Mouse (Mus musculus) hindbrain, embryonic 14.5 days (tissue): ENCODE results near the gene Ankrd12. TPM values are rescaled to one million over a fixed set of nuclear protein-coding genes. Genes with fewer than 3 reads are reported as not detected.

ENCODE experiments used
- ATAC-seq: fragments of 200-750 bp; cut with Nextera tagmentation; 2 replicates; pipeline ENCODE4 v1.8.0; 2017; ENCODE audit warnings: moderate number of reproducible peaks, mild to moderate bottlenecking, moderate TSS enrichment, moderate library complexity; ENCODE audit not compliant: low FRiP score
- DNase-seq: peaks from one replicate; pipeline ENCODE4 v3.0.0-alpha.2; 2015; ENCODE audit warnings: low spot score
- H3K27ac ChIP-seq: fragments of 300-500 bp; sonication (generic); 2 replicates; pipeline ENCODE4 v1.5.1; 2014; ENCODE audit warnings: mild to moderate bottlenecking, moderate library complexity
- H3K27me3 ChIP-seq: fragments of 300-500 bp; sonication (generic); 2 replicates; pipeline ENCODE4 v1.6.1; 2014; ENCODE audit warnings: mild to moderate bottlenecking, low read length, mixed read lengths; ENCODE audit not compliant: control insufficient read depth, insufficient read depth
- H3K36me3 ChIP-seq: fragments of 300-500 bp; sonication (generic); replicated peaks from 2 replicates; pipeline ENCODE4 v1.6.1; 2014; ENCODE audit not compliant: control insufficient read depth, insufficient read depth
- H3K4me1 ChIP-seq: fragments of 300-500 bp; sonication (generic); replicated peaks from 2 replicates; pipeline ENCODE4 v1.6.1; 2014; ENCODE audit warnings: antibody characterized with exemption, low read length, mixed read lengths; ENCODE audit not compliant: control insufficient read depth, insufficient read depth
- H3K4me2 ChIP-seq: fragments of 300-500 bp; sonication (generic); replicated peaks from 2 replicates; pipeline ENCODE4 v1.6.1; 2014; ENCODE audit warnings: mild to moderate bottlenecking, moderate library complexity
- H3K4me3 ChIP-seq: fragments of 300-500 bp; sonication (generic); replicated peaks from 2 replicates; pipeline ENCODE4 v1.5.1; 2014; ENCODE audit warnings: mild to moderate bottlenecking, low read length
- H3K9ac ChIP-seq: fragments of 300-500 bp; sonication (generic); 2 replicates; pipeline ENCODE4 v1.6.1; 2014
- H3K9me3 ChIP-seq: fragments of 300-500 bp; sonication (generic); 2 replicates; pipeline ENCODE4 v1.6.1; 2016; ENCODE audit warnings: low read length; ENCODE audit not compliant: control insufficient read depth
- WGBS: fragments of 180-500 bp; shearing (Covaris S2); extraction: QIAGEN DNeasy Blood & Tissue Kit; methylation state at CpG from one replicate; pipeline ENCODE4 v1.1.7; 2014; 5-methylcytosine and 5-hydroxymethylcytosine counted together
- polyA plus RNA-seq: library from polyadenylated mRNA; unstranded; fragments of >200 nt; fragmentation: Nextera tagmentation; extraction: Ambion mirVana; gene quantifications from 2 replicates; pipeline ENCODE4 v1.2.1, GENCODE M21; 2014

Gene Ankrd12
- polyA plus RNA-seq: 157 and 165 TPM in 2 replicates

DNA sequence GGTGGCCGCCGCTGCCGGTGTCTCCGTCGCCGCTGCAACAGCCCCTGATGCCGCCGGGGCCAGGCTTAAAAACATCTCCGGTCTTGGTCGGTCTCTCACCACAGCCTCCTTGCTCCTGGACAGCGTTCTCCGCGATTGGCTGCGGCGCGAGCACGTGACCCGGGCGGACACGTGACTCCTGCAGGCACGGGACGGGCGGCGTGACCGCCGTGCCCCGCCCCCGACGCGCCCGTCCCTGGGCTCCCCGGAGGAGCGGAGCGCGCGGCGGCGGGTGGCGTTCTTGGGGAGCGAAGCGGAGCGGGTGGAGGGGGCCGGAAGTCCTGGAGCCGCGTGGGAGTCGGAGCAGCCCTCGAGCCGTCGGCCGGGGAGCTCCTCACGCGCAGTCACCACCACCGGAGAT lies at the start of gene Ankrd12:
Ankrd12 (minus strand) TSS at position 156 of the 400 bp plus-strand sequence.
- Histone ChIP-seq H3K27ac (peak within 1 kb of the TSS; percentile 97), H3K36me3 (peaks cover 29% of the 10 kb centered on the region), H3K4me1 (peaks cover 32% of the 10 kb centered on the region), H3K27me3 (no peaks in the 10 kb centered on the region), H3K9ac (peak within 1 kb of the TSS; percentile 93), H3K4me2 (peak within 1 kb of the TSS; percentile 89), H3K9me3 (no peaks in the 10 kb centered on the region), H3K4me3 (peak within 1 kb of the TSS; percentile 96)
- ATAC-seq: peak; percentile 98
- DNase-seq: peak; percentile 91
- under 1% methylated on average over 53 of the region's 53 CpGs for WGBS

DNA sequence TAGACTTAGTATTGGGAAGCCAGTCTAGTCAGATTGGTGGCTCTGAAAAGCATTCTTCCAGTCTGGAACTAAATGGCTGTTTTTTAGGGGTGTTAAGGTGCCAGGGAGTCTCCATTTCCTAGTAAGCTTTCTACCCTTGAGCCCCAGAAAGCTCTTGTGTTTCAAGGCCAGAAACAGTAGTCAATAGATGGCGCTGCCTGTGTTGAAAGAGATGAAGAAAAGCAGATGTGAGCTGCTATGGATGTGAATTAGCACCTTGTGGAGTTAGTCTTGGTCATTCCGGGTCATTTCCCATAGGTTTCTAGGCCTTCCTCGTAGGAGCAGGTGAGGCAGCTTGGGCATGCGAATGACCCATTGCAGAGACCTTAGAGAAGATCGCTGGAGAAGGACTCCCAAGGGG lies 48.3 kb upstream of the Ankrd12 start:
- 66% methylated on average over 5 of the region's 5 CpGs for WGBS
- ATAC-seq: no peak
- no peaks in the 10 kb centered on the region for H3K9me3 ChIP-seq
- H3K4me2 ChIP-seq: no peak overlapping the region
- no peak overlapping the region for H3K27ac ChIP-seq
- H3K4me1 ChIP-seq: peaks cover 5% of the 10 kb centered on the region
- DNase-seq: no peak
- H3K4me3 ChIP-seq: no peak overlapping the region
- H3K36me3 ChIP-seq: peaks cover 2% of the 10 kb centered on the region; the same call in 1 of the 2 replicates
- H3K27me3 ChIP-seq: no peaks in the 10 kb centered on the region
- H3K9ac ChIP-seq: no peak overlapping the region

DNA sequence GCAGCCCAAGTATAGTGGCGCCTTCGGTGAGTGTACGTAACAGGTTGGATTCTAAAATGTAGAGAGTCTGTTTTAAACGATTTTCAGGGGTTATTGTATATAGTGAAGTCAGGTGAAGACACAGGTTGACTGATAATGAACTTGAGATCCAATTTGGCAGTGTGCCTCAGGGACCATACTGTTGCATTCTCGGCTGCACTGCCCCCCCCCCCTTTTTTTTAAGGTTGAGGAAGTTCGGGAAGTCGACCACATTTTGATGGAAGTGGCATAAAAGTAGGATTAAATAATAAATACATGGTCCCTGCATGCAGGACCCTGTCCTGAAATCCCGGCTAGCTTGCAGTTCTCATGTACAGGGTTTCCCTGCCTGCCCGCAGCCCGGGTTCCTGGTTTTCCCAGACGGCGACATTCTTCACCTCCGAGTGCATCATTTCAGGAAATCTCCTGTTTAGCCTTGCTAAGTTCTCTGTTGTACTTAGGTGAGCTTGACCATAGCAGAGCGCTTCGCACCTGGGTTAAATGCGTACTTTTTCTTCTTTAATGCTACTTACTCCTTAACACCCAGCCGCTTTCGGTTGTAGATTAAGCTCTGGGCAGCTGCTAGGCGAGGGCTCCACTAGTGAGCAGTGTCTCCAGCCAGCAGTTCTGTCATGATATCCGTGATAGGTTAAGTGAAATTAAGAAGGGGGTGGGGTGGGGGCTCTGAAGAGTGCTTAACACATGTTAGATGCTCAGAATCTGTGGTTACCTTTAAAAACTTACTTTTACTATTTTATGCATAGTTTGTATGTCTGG lies 47.1 kb upstream of the Ankrd12 start:
- Histone ChIP-seq H3K9me3 (no peaks in the 10 kb centered on the region), H3K4me1 (peaks cover 5% of the 10 kb centered on the region), H3K27me3 (no peaks in the 10 kb centered on the region), H3K4me3 (peak overlapping the region; percentile 78), H3K9ac (peak overlapping the region; percentile 65), H3K36me3 (peaks cover 10% of the 10 kb centered on the region), H3K27ac (peak overlapping the region; percentile 47; the same call in 1 of the 2 replicates), H3K4me2 (peak overlapping the region; percentile 67)
- ATAC-seq (no peak; the same call in 1 of the 2 replicates), DNase-seq (no peak)
- WGBS: 2% methylated on average over 20 of the region's 20 CpGs

DNA sequence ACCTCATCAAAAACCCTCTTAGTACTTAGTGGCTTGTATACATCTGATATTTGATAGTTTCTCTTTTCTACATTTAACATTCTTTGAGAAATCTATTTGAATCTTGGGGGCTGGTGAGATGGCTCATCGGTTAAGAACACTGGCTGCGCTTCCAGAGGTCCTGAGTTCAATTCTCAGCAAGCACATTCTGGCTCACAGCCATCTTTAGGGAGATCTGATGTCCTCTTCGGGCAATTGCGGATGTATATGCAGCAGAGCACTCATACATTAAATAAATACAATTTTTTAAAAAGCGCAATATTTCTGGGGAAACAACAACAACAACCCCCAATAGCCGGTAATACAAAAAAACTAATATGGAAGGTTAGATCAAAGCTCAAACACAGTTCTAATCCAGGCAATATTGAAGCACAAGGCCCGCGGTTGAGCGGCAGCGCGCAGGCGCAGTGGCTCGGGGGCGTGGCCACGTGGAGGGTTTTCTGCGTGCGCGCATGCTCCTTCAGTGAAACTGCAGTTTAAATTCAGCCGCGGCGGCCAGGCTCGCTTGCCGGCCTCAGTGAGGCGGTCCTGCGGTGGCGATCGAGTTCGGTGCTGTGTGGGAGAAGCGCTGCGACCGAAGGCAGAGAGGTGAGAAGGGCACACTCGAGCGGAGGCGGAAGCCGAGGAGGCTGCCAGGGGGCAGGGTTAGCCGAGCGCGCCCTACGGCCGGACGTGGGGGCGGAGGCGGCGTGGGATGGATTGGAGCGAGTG lies 46.4 kb upstream of the Ankrd12 start, which contains the start of gene Ddx11:
Ddx11 (plus strand) TSS at position 455 of the 750 bp plus-strand sequence.
- no peaks in the 10 kb centered on the region for H3K27me3 ChIP-seq
- peak within 1 kb of the TSS; percentile 65 for H3K9ac ChIP-seq
- H3K27ac ChIP-seq: peak within 1 kb of the TSS; percentile 47
- peaks cover 5% of the 10 kb centered on the region for H3K4me1 ChIP-seq
- H3K36me3 ChIP-seq: peaks cover 18% of the 10 kb centered on the region
- DNase-seq (peak; percentile 97), ATAC-seq (peak; percentile 75)
- peak within 1 kb of the TSS; percentile 78 for H3K4me3 ChIP-seq
- peak within 1 kb of the TSS; percentile 67 for H3K4me2 ChIP-seq
- WGBS: 5% methylated on average over 45 of the region's 45 CpGs
- H3K9me3 ChIP-seq: no peaks in the 10 kb centered on the region

DNA sequence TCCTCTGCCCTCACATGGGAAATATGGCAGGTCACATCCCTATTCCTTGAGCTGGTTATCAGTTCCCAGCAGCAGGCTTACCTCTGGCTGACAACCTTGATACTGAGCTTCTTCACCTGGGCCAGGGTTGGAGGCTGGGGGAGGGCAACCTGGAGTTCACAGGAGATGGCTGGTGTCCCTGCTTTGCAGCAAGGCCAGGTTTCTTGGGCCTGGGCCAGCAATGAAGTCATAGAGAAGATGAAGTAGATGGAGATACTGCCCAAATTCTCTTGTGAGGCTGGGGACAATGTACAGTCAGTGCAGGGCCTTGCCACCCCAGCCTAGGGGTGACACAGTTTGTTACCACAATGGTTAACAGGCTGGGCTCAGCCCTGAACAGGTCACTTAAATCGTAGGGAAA lies 43.8 kb upstream of the Ankrd12 start:
- H3K27me3 ChIP-seq: no peaks in the 10 kb centered on the region
- ATAC-seq (no peak), DNase-seq (no peak)
- H3K4me3 ChIP-seq: no peak overlapping the region
- no peak overlapping the region for H3K9ac ChIP-seq
- H3K4me2 ChIP-seq: no peak overlapping the region
- 88% methylated on average over 1 of the region's 1 CpGs for WGBS
- peaks cover 5% of the 10 kb centered on the region for H3K4me1 ChIP-seq
- no peaks in the 10 kb centered on the region for H3K9me3 ChIP-seq
- H3K27ac ChIP-seq: no peak overlapping the region
- H3K36me3 ChIP-seq: peaks cover 43% of the 10 kb centered on the region

DNA sequence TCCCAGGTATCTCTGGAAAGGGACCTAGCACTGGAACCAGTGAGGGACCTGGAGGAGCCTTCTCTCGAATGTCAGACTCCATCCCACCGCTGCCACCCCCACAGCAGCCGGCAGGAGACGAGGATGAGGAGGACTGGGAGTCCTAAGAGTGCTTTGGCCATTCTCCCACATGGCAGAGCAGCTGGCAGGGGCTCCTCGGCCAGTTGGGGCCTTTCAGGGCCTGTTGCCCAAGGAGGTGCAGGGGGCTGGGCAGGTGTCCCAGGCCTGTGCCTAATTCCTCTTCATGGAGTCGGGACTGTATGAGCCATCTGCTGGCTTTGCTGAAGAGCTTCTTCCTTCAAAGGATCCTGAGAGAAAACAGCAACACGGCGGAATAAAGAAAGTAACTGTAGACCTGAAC lies 42.1 kb upstream of the Ankrd12 start:
- Histone ChIP-seq H3K36me3 (peaks cover 61% of the 10 kb centered on the region), H3K4me2 (no peak overlapping the region), H3K4me3 (no peak overlapping the region), H3K4me1 (peaks cover 5% of the 10 kb centered on the region), H3K9me3 (no peaks in the 10 kb centered on the region), H3K27ac (no peak overlapping the region), H3K27me3 (no peaks in the 10 kb centered on the region), H3K9ac (no peak overlapping the region)
- DNase-seq (no peak), ATAC-seq (no peak)
- WGBS: 90% methylated on average over 8 of the region's 8 CpGs

DNA sequence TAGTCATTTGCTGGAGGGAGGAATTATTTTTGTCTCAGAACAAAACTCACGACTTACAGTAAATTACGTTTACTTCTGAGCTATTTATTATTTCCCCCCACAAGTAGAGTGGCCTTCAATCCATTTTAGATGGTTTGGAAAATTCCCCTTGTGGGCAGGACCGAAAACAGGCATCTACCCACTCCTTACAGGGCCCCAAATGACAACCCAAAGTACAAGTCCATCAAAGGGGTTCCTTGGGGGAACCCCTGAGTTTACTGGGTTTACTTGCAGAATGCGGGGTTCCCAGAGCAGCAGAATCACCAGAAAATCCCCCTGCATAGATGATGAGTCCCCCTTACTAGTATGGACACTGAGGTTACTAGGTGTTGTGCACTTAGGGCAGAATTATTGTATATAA lies 35.3 kb upstream of the Ankrd12 start:
- Histone ChIP-seq H3K9ac (peak overlapping the region; percentile 82), H3K36me3 (peaks cover 36% of the 10 kb centered on the region), H3K4me3 (peak overlapping the region; percentile 88), H3K9me3 (no peaks in the 10 kb centered on the region), H3K27ac (no peak overlapping the region), H3K27me3 (no peaks in the 10 kb centered on the region), H3K4me2 (peak overlapping the region; percentile 70), H3K4me1 (peaks cover 13% of the 10 kb centered on the region)
- DNase-seq: no peak
- WGBS: 48% methylated on average over 4 of the region's 4 CpGs
- no peak for ATAC-seq

DNA sequence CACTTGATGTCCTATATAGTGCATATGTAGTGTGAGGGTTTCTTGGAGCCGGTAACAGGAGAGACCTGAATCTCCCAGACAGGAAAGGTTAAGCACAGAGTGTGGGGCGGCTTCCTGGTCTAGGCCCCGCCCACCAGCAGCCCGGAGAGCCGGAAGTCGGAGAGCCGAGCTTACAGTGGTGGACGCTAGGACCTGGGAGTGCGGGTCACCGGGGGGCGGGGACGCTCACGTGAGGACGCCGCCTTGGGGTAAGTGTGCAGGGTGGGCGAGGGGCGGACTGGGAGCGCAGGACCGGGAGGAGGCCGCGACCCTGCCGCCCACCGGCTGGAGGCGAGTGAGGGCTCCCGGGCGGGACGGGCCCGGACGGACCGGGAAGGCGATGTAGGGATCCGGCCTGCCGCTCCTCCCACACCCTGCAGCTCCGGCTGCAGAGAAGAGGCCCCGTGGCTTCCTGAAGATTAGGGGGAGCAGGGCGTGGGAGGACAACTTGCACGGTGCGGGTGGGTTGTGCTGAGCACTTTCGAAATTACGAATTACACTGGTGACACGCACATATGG lies 34.6 kb upstream of the Ankrd12 start, which contains the start of gene Washc1:
Washc1 (plus strand) TSS at position 144 of the 558 bp plus-strand sequence.
- peak within 1 kb of the TSS; percentile 88 for H3K4me3 ChIP-seq
- H3K27ac ChIP-seq: peak within 1 kb of the TSS; percentile 69
- ATAC-seq: peak; percentile 98
- peaks cover 29% of the 10 kb centered on the region for H3K36me3 ChIP-seq
- no peaks in the 10 kb centered on the region for H3K27me3 ChIP-seq
- WGBS: under 1% methylated on average over 38 of the region's 41 CpGs
- H3K9me3 ChIP-seq: no peaks in the 10 kb centered on the region
- H3K9ac ChIP-seq: peak within 1 kb of the TSS; percentile 82
- H3K4me2 ChIP-seq: peak within 1 kb of the TSS; percentile 70
- DNase-seq: peak; percentile 87
- H3K4me1 ChIP-seq: peaks cover 13% of the 10 kb centered on the region

DNA sequence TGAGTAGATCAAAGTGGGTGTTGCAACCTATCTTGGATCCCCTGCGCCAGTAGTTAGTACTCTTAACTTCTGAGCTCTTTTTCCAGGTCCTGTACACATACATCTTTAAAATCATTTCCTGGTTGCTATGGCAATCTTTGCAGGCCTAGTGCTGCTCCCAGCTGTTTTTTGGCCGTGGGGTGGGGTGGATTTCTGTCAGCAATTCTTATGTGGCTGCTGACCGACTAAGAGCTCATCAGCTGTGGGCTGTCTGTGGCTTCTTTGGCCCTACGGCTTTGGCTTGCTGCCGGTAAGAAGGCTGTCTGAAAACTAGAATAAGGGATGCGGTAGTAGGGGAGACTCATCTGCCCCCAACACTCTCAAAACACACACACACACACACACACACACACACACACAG lies 33.9 kb upstream of the Ankrd12 start:
- DNase-seq: no peak
- Histone ChIP-seq H3K9me3 (no peaks in the 10 kb centered on the region), H3K4me1 (peaks cover 13% of the 10 kb centered on the region), H3K27ac (0 out of 2 replicates have a peak overlapping the region, but pooled peaks have one; percentile 45), H3K36me3 (peaks cover 22% of the 10 kb centered on the region), H3K9ac (peak overlapping the region; percentile 82), H3K4me3 (peak overlapping the region; percentile 88), H3K27me3 (no peaks in the 10 kb centered on the region), H3K4me2 (peak overlapping the region; percentile 70)
- WGBS: 58% methylated on average over 6 of the region's 6 CpGs
- ATAC-seq: no peak
